Mouse (Mus musculus) limb, embryonic 12.5 days (tissue): Measurements from ENCODE around the gene Spata9. TPM values are rescaled to one million over a fixed set of nuclear protein-coding genes. Genes with fewer than 3 reads are reported as not detected.

ENCODE experiments used
- ATAC-seq: fragments of 200-750 bp; cut with Nextera tagmentation; 2 replicates; pipeline ENCODE4 v1.8.0; 2017; ENCODE audit warnings: low read depth, moderate TSS enrichment; ENCODE audit not compliant: insufficient number of reproducible peaks, insufficient read depth, low FRiP score, low TSS enrichment
- H3K27ac ChIP-seq: fragments of 300-500 bp; sonication (generic); 2 replicates; pipeline ENCODE4 v1.5.1; 2016; ENCODE audit warnings: mild to moderate bottlenecking, moderate library complexity
- H3K27me3 ChIP-seq: fragments of 300-500 bp; sonication (generic); 2 replicates; pipeline ENCODE4 v1.6.1; 2016; ENCODE audit warnings: mild to moderate bottlenecking, moderate library complexity
- H3K36me3 ChIP-seq: fragments of 300-500 bp; sonication (generic); 2 replicates; pipeline ENCODE4 v1.6.1; 2016; ENCODE audit warnings: mild to moderate bottlenecking, moderate library complexity
- H3K4me1 ChIP-seq: fragments of 300-500 bp; sonication (generic); replicated peaks from 2 replicates; pipeline ENCODE4 v1.6.1; 2016
- H3K4me2 ChIP-seq: fragments of 300-500 bp; sonication (generic); 2 replicates; pipeline ENCODE4 v1.6.1; 2016; ENCODE audit warnings: mild to moderate bottlenecking, moderate library complexity
- H3K4me3 ChIP-seq: fragments of 300-500 bp; sonication (generic); replicated peaks from 2 replicates; pipeline ENCODE4 v1.5.1; 2016; ENCODE audit warnings: mild to moderate bottlenecking
- H3K9ac ChIP-seq: fragments of 300-500 bp; sonication (generic); replicated peaks from 2 replicates; pipeline ENCODE4 v1.6.1; 2016; ENCODE audit warnings: mild to moderate bottlenecking, moderate library complexity
- H3K9me3 ChIP-seq: fragments of 300-500 bp; sonication (generic); 2 replicates; pipeline ENCODE4 v1.6.1; 2016; ENCODE audit warnings: mild to moderate bottlenecking, moderate library complexity
- WGBS: fragments of 180-500 bp; shearing (Covaris S2); methylation state at CpG from one replicate; pipeline ENCODE4 v1.1.7; 2016; 5-methylcytosine and 5-hydroxymethylcytosine counted together
- polyA plus RNA-seq: library from polyadenylated mRNA; unstranded; fragments of >200 nt; fragmentation: Nextera tagmentation; extraction: Ambion mirVana; gene quantifications from 2 replicates; pipeline ENCODE4 v1.2.1, GENCODE M21; 2016

Gene Spata9
- polyA plus RNA-seq, 1 experiment from 2014 or later = 0.85 TPM

GRCm38 (mm10) chr13:75992169-75993028, 25.4 kb downstream of the Spata9 start:
- Histone ChIP-seq H3K4me2 (no peak overlapping the region), H3K9ac (no peak overlapping the region), H3K9me3 (peaks cover 13% of the 10 kb centered on the region; the same call in 1 of the 2 replicates), H3K27me3 (no peaks in the 10 kb centered on the region), H3K4me3 (no peak overlapping the region), H3K27ac (0 out of 2 replicates have a peak overlapping the region, but pooled peaks have one; percentile 20), H3K4me1 (peaks cover 4% of the 10 kb centered on the region), H3K36me3 (0 out of 2 replicates have a peak, but pooled peaks cover 5% of the 10 kb centered on the region)
- WGBS = 18% methylated on average over 9 of the region's 9 CpGs
- peak; percentile 92 for ATAC-seq

- H3K9me3 ChIP-seq = no peaks in the 10 kb centered on the region
- H3K27ac ChIP-seq = no peak overlapping the region
- no peak overlapping the region for H3K4me2 ChIP-seq
- peaks cover 19% of the 10 kb centered on the region for H3K36me3 ChIP-seq
- H3K4me1 ChIP-seq = no peaks in the 10 kb centered on the region
- no peak for ATAC-seq
- 70% methylated on average over 3 of the region's 3 CpGs for WGBS
- no peaks in the 10 kb centered on the region for H3K27me3 ChIP-seq
- H3K9ac ChIP-seq = no peak overlapping the region
- H3K4me3 ChIP-seq = no peak overlapping the region
Observed at GRCm38 (mm10) chr13:76003272-76003671, 36.3 kb downstream of the Spata9 start.

- Histone ChIP-seq H3K36me3 (no peaks in the 10 kb centered on the region), H3K4me2 (no peak overlapping the region), H3K4me1 (peaks cover 3% of the 10 kb centered on the region; the same call in 1 of the 2 replicates), H3K4me3 (no peak overlapping the region), H3K9me3 (no peaks in the 10 kb centered on the region), H3K27me3 (no peaks in the 10 kb centered on the region), H3K27ac (no peak overlapping the region), H3K9ac (no peak overlapping the region)
- no peak for ATAC-seq
- WGBS = 90% methylated on average over 2 of the region's 2 CpGs
Observed at GRCm38 (mm10) chr13:76014511-76014910, 47.6 kb downstream of the Spata9 start.

GRCm38 (mm10) chr13:76017465-76017864, 50.5 kb downstream of the Spata9 start:
- Histone ChIP-seq H3K36me3 (no peaks in the 10 kb centered on the region), H3K4me1 (peaks cover 3% of the 10 kb centered on the region; the same call in 1 of the 2 replicates), H3K4me2 (peak overlapping the region; percentile 59), H3K9ac (no peak overlapping the region), H3K27me3 (no peaks in the 10 kb centered on the region), H3K27ac (no peak overlapping the region; the same call in 1 of the 2 replicates), H3K9me3 (no peaks in the 10 kb centered on the region), H3K4me3 (peak overlapping the region; percentile 50)
- WGBS = 65% methylated on average over 4 of the region's 4 CpGs
- ATAC-seq = no peak

- Histone ChIP-seq H3K36me3 (no peaks in the 10 kb centered on the region), H3K27ac (peak within 1 kb of the TSS; percentile 85)
Observed at GRCm38 (mm10) chr13:76017974-76018843, 51.3 kb downstream of the Spata9 start, which contains the start of gene Rfesd. Gene Rfesd (minus strand): TSS chr13:76018719.

GRCm38 (mm10) chr13:76018844-76019400, 52.0 kb downstream of the Spata9 start:
- Histone ChIP-seq H3K27ac (no peak overlapping the region), H3K4me1 (peaks cover 3% of the 10 kb centered on the region; the same call in 1 of the 2 replicates), H3K27me3 (0 out of 2 replicates have a peak, but pooled peaks cover 3% of the 10 kb centered on the region), H3K4me2 (peak overlapping the region; percentile 59), H3K9me3 (no peaks in the 10 kb centered on the region), H3K9ac (no peak overlapping the region), H3K36me3 (no peaks in the 10 kb centered on the region), H3K4me3 (peak overlapping the region; percentile 50)
- peak; percentile 64 for ATAC-seq
- 44% methylated on average over 5 of the region's 5 CpGs for WGBS

More at GRCm38 (mm10) chr13:76017974-76018843, 51.3 kb downstream of the Spata9 start, which contains the start of gene Rfesd:
- Histone ChIP-seq H3K4me3 (peak within 1 kb of the TSS; percentile 50), H3K9ac (peak within 1 kb of the TSS; percentile 73), H3K4me1 (peaks cover 3% of the 10 kb centered on the region; the same call in 1 of the 2 replicates), H3K4me2 (peak within 1 kb of the TSS; percentile 59), H3K9me3 (no peaks in the 10 kb centered on the region), H3K27me3 (0 out of 2 replicates have a peak, but pooled peaks cover 2% of the 10 kb centered on the region)
- WGBS = 2% methylated on average over 50 of the region's 50 CpGs
- peak; percentile 99 for ATAC-seq

GRCm38 (mm10) chr13:76021782-76022181, 54.8 kb downstream of the Spata9 start:
- whole genome bisulfite sequencing = 92% methylated on average over 2 of the region's 2 CpGs
- Histone ChIP-seq H3K9ac (no peak overlapping the region), H3K4me3 (no peak overlapping the region), H3K36me3 (no peaks in the 10 kb centered on the region), H3K27ac (no peak overlapping the region), H3K9me3 (no peaks in the 10 kb centered on the region), H3K4me2 (no peak overlapping the region), H3K4me1 (peaks cover 3% of the 10 kb centered on the region; the same call in 1 of the 2 replicates), H3K27me3 (0 out of 2 replicates have a peak, but pooled peaks cover 3% of the 10 kb centered on the region)
- no peak for ATAC-seq

- WGBS = 80% methylated on average over 3 of the region's 3 CpGs
- H3K27ac ChIP-seq = no peak overlapping the region
- H3K4me3 ChIP-seq = no peak overlapping the region
- no peaks in the 10 kb centered on the region for H3K4me1 ChIP-seq
- H3K9ac ChIP-seq = no peak overlapping the region
- 0 out of 2 replicates have a peak, but pooled peaks cover 3% of the 10 kb centered on the region for H3K27me3 ChIP-seq
- no peak overlapping the region for H3K4me2 ChIP-seq
- H3K36me3 ChIP-seq = no peaks in the 10 kb centered on the region
- no peaks in the 10 kb centered on the region for H3K9me3 ChIP-seq
- ATAC-seq = no peak
Observed at GRCm38 (mm10) chr13:76024588-76024987, 57.6 kb downstream of the Spata9 start.

GRCm38 (mm10) chr13:76042455-76042854, 75.5 kb downstream of the Spata9 start:
- 0 out of 2 replicates have a peak, but pooled peaks cover 4% of the 10 kb centered on the region for H3K9me3 ChIP-seq
- no peak overlapping the region for H3K27ac ChIP-seq
- H3K4me1 ChIP-seq = no peaks in the 10 kb centered on the region
- no peak for ATAC-seq
- 61% methylated on average over 1 of the region's 1 CpGs for WGBS
- no peak overlapping the region for H3K4me3 ChIP-seq
- no peaks in the 10 kb centered on the region for H3K27me3 ChIP-seq
- H3K36me3 ChIP-seq = no peaks in the 10 kb centered on the region
- H3K4me2 ChIP-seq = no peak overlapping the region
- H3K9ac ChIP-seq = no peak overlapping the region

GRCm38 (mm10) chr13:76044971-76045370, 78.0 kb downstream of the Spata9 start:
- H3K9ac ChIP-seq = no peak overlapping the region

More at GRCm38 (mm10) chr13:76044971-76045370, 78.0 kb downstream of the Spata9 start:
- Histone ChIP-seq H3K9me3 (0 out of 2 replicates have a peak, but pooled peaks cover under 1% of the 10 kb centered on the region), H3K4me3 (no peak overlapping the region), H3K36me3 (no peaks in the 10 kb centered on the region), H3K27me3 (no peaks in the 10 kb centered on the region), H3K27ac (no peak overlapping the region), H3K4me1 (no peaks in the 10 kb centered on the region), H3K4me2 (no peak overlapping the region)
- ATAC-seq = no peak
